Mouse (Mus musculus) ES-Bruce4 (cell line): ENCODE measurements around the gene Myo1h.

ENCODE experiments used
- CTCF ChIP-seq: IDR thresholded peaks from one replicate; pipeline ENCODE4 v1.8.1; 2011; ENCODE audit warnings: low read depth, low read length
- POLR2A ChIP-seq: IDR thresholded peaks from one replicate; pipeline ENCODE4 v1.8.1; 2011; ENCODE audit warnings: low read length; ENCODE audit not compliant: insufficient read depth

DNA sequence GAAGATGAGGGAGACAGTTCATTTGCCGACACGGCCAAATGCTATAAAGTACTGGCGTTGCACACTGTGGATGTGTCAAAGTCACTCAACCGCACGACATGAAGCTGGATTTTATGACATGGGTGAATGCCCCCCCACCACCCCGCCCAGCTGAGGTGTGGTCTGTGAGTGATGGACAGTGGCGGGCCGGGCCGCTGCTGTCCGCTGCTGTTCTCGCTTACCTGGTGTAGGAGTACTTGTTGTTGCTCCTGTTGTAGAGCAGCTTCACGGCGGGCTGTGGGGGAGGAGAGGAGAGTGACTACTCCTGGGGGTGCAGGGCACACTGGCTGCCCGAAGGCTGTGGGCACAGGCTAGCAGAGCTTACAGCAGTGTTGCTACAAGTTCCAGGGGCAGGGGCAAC, 79.2 kb downstream of the Myo1h start:
- TF ChIP-seq POLR2A (no peak), CTCF (no peak)
